Mouse (Mus musculus): Measurements from ENCODE around the gene Jpt1.

- TF ChIP-seq MAFK (IDR thresholded peaks at IDR 0.05; ENCODE audit: insufficient read depth, low read depth, low read length) = no peak
- no peak for TF ChIP-seq ZNF384 (IDR thresholded peaks at IDR 0.05; ENCODE audit: low read depth, low read length)
Observed at GRCm38 (mm10) chr11:115450176-115450575, 64.0 kb downstream of the Jpt1 start.
